Mouse (Mus musculus) lung, adult 18-20 months (tissue): ENCODE data around the gene Tmem43.
A peak's percentile ranks its signal among the peaks of the same experiment; 100 is the strongest.

Experiments
- DNase-seq, 2 experiments: peaks; one replicate each; pipeline ENCODE4 v3.0.0; 2022; ENCODE audit warnings: mixed read lengths in 2 of 2

The Tmem43 gene

GRCm38 (mm10) chr6:91489872-91490271, 16.4 kb downstream of the Tmem43 start:
- DNase-seq = no peak

- peak in 1 of 2 experiments; percentile 28 for DNase-seq
Observed at GRCm38 (mm10) chr6:91491004-91491403, 17.5 kb downstream of the Tmem43 start.

- no peak for DNase-seq
Observed at GRCm38 (mm10) chr6:91493053-91493452, 19.6 kb downstream of the Tmem43 start.

GRCm38 (mm10) chr6:91494526-91494925, 21.0 kb downstream of the Tmem43 start:
- DNase-seq = no peak

- DNase-seq = no peak
Observed at GRCm38 (mm10) chr6:91503302-91503701, 29.8 kb downstream of the Tmem43 start.

GRCm38 (mm10) chr6:91506036-91506435, 32.5 kb downstream of the Tmem43 start:
- no peak for DNase-seq

GRCm38 (mm10) chr6:91508041-91508440, 34.5 kb downstream of the Tmem43 start:
- DNase-seq = no peak

- peak; percentile 68 to 80 for DNase-seq
Observed at GRCm38 (mm10) chr6:91509326-91509725, 35.8 kb downstream of the Tmem43 start.

- DNase-seq = no peak
Observed at GRCm38 (mm10) chr6:91510211-91510610, 36.7 kb downstream of the Tmem43 start.

- no peak for DNase-seq
Observed at GRCm38 (mm10) chr6:91514135-91514534, 40.6 kb downstream of the Tmem43 start.

- DNase-seq = no peak
Observed at GRCm38 (mm10) chr6:91514737-91515362, 41.3 kb downstream of the Tmem43 start.

GRCm38 (mm10) chr6:91515545-91516449, 42.3 kb downstream of the Tmem43 start, which contains the start of the genes Xpc and Lsm3:
Gene Xpc (minus strand): TSS chr6:91515888.
Gene Lsm3 (plus strand): TSS chr6:91515928.
- peak; percentile 97 for DNase-seq

- DNase-seq = no peak
Observed at GRCm38 (mm10) chr6:91518454-91519020, 45.0 kb downstream of the Tmem43 start.

GRCm38 (mm10) chr6:91522816-91523215, 49.3 kb downstream of the Tmem43 start:
- DNase-seq = no peak

- no peak for DNase-seq
Observed at GRCm38 (mm10) chr6:91525544-91525943, 52.0 kb downstream of the Tmem43 start.

GRCm38 (mm10) chr6:91527227-91527860, 53.8 kb downstream of the Tmem43 start:
- DNase-seq = no peak

- no peak for DNase-seq
Observed at GRCm38 (mm10) chr6:91528265-91528664, 54.8 kb downstream of the Tmem43 start.

GRCm38 (mm10) chr6:91530673-91531072, 57.2 kb downstream of the Tmem43 start:
- no peak for DNase-seq

GRCm38 (mm10) chr6:91531276-91531675, 57.8 kb downstream of the Tmem43 start:
- no peak for DNase-seq

- DNase-seq = no peak
Observed at GRCm38 (mm10) chr6:91532661-91533060, 59.2 kb downstream of the Tmem43 start.

GRCm38 (mm10) chr6:91533359-91533758, 59.9 kb downstream of the Tmem43 start:
- no peak for DNase-seq

- no peak for DNase-seq
Observed at GRCm38 (mm10) chr6:91533771-91534170, 60.3 kb downstream of the Tmem43 start.

- DNase-seq = no peak
Observed at GRCm38 (mm10) chr6:91534268-91534667, 60.8 kb downstream of the Tmem43 start.
